Mouse (Mus musculus) cerebral cortex, adult 2 months (tissue): ENCODE results near the gene Safb2.

Source experiments
- WGBS: fragments of 180-500 bp; shearing (Covaris S2); methylation state at CpG from one replicate; pipeline ENCODE4 v1.1.7; 2018; 5-methylcytosine and 5-hydroxymethylcytosine counted together

Safb2 gene

DNA sequence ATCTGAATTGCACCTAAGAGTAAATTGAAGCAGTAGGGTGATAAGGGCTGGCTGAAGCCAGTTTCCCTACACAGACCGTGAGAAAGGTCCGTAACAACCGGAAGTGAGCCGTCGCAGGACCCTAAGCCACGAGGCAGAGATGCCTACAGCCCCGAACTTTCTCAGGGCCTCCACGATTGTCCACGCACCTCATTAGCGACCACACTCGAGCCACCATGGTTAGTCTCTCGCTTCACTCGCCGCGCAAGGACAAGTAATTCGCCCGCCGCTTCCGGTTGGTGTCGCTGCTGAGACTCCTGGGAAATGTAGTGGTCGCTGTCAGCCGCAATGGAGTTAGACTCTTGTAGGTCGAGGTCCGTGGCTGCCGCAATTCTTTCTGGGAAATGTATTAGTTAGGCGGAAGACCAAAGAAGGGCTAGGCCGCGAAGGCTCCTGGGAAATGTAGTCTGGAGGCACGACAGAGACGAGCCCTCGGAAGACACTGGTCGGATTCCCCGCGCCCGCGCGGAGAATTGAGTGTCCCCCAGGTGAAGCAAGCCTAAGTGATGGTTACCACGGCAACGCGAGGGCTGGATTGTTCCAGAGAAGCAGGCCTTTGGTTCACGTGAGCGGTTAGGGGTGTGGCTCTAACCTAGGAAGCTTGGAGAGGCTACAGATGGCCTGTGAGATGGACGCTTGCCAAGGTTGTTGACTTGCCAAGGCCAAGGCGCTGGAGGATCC, 25.2 kb upstream of the Safb2 start, which contains the start of gene 2410015M20Rik:
TSS of gene 2410015M20Rik (minus strand) at position 320 of the 720 bp plus-strand sequence.
- under 1% methylated on average over 44 of the region's 44 CpGs for WGBS

DNA sequence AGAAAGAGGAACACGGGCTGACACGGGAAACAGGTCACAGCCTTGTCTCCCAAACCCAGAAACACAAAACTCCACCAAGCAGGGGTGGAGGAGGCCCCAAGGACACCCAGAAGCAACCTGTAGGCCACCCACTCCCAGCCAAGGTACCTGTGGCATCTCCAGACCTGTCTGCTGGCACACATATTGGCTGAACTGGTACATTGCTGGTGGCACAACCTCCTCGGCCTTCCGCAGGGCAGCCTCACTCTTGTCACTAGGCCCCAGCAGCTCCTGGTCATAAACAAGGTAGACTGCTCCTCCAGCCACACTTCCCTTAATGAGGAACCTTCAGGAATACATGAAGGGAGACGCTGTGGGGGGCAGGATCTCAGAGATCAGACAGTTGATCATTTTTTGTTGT, 24.3 kb upstream of the Safb2 start:
- WGBS = 47% methylated on average over 5 of the region's 5 CpGs

DNA sequence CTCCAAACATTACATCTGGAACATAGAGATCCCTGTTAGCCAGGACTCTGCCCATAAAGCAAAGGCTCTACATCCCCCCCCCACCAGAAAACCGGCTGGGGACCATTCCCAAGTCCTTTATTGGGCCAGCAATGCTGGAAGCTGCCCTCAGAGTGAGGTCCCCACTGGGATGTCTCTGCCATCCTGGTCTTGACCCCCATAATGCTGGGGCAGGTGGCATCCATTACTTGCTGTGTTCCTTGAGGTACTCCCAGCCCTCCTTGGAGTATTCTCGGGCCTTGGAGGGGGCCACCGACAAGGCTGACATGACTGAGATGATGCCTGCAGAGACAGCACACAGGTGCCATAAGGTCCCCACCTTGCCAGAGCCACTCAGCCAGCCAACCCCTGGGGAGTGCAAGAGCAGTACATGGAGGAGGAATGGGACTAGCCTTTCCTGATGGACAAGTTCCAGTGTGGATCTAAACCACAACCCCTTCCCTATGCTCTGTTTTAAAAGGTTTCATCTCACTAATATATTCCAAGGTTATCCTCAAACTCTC, 23.2 kb upstream of the Safb2 start:
- 69% methylated on average over 3 of the region's 3 CpGs for WGBS

DNA sequence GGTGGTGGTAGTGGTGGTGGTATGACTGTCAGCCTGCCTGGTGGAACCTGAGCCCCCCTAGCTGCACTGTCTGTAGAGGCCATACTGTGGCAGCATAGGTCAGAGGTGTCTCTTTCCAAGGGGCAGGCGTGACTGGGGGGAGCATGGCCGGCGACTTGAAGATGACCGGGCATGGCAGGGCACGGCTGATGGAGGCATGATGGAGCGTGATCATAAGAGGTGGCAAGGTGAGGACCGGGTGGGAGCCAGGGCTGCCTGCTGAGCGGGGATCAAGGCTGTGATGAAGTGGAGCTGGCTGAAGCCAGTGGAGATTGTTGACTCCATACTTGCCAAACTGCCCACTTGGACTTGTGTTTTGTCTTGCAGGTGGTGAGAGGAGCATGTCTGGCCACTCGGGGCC, 21.0 kb upstream of the Safb2 start:
- WGBS = 85% methylated on average over 9 of the region's 9 CpGs

DNA sequence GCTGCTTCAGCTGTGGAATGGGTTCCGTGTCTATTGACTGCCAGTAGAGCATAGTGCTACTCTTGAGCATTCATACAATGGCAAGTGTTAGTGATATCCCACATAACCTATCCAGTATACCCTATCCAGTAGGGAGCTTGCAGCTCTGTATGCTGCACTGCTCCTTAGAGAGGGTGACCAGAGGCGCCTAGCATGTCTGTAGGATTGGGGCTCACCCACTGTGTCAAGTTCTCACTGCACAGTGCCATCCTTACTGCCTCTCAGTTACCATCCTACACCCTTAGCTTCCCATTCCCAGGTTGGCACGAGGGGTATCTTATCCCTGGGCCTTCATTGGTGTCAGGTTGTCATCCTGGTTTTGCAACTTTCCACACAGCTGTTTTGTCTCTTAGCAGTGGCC, 20.0 kb upstream of the Safb2 start:
- WGBS = 83% methylated on average over 3 of the region's 3 CpGs

DNA sequence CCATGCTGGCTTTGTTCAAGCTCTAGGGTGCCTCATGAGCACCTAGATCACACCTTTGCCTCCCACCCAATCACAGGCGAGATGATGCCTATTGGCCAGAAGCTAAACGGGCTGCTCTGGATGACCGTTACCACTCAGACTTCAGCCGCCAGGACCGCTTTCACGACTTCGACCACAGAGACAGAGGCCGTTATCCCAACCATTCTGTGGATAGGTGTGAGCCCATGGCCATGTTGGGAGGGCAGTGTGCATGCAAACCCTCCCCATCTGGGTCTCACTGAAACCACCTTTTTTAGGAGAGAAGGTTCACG, 19.6 kb upstream of the Safb2 start:
- WGBS = 83% methylated on average over 9 of the region's 9 CpGs

DNA sequence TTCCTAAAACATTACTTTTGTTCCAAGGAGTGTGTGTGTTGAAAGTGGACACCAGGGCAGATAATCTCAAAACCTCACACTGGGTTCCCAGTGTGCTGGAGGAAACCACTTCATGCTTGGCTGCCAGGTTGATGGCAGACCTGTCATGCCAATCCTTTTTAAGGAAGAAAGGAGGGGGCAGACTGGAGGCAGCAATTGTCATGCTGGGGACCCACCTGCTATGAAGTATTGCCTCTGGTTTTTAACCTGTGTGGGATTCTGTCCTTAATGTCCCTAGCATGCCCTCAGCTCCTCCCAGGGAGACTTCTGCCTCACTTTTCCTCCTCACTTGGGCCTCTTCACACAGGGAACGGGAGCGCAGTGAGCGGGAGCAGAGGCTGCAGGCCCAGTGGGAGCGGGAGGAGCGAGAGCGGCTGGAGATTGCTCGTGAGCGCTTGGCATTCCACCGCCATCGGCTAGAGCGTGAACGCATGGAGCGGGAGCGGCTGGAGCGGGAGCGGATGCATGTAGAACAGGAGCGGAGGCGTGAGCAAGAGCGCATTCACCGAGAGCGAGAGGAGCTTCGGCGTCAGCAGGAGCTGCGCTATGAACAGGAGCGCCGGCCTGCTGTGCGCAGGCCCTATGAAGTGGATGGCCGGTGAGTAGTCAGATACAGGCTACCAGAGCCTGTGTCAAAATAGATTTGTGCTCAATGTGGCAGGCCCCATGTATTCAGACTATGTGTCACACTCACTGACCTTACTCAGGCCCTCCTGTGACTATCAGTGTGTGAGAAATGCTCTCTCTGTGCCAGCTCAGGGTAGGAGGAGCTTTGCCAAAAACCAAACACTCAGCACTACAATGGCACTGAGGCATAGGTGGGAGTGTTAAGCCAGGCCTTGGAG, 19.0 kb upstream of the Safb2 start:
- WGBS = 93% methylated on average over 28 of the region's 28 CpGs

DNA sequence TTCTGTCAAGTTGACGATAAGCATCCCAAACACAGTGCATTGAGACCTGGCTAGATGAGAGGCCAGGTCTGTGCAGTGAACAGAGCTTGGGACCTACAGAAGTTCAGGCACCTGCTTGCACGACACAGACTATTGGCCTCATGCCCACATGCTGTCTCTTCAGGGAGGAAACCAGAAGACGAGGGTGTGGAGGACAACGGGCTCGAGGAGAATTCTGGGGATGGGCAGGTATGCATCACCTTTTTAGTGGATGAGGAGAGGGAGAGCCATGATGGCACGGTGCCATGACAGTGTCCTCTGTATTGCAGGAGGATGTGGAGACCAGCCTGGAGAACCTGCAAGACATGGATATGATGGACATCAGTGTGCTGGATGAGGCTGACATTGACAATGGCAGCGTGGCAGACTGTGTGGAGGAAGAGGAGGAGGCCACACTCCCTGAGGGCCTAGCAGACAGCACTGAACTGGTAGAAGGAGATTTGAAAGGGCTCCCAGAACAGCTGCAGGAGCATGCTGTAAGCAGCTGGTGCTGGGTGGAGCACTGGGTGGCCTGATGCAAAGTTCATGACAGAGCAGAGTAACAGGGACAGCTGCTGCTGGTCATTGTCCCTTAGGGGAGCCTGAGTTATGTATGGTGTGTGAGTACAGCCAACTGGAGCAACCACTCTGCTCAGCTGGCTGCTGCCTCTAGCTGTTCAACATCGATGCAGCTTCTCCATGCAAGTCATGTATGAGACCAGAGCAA, 9.3 kb upstream of the Safb2 start:
- 59% methylated on average over 8 of the region's 8 CpGs for WGBS

DNA sequence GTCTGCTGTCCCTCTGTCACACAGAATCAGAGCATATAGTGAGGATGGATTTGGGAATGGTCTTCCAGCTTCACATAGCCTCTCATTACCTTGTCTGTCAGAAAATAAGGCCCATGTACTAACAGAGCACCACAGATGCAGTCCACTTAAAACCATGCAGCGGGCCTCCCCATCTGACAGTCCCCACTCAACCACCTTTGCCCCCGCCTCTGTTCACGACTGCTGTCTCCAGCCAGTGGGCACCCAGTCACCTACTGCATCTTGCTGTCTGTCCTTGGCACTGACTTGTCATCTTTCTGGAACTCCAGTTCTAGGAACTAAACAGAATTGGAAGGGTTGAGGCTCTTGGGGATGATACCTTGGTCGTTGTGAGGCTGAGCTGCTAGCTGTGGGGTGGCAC, 4.5 kb upstream of the Safb2 start:
- 90% methylated on average over 4 of the region's 4 CpGs for WGBS

DNA sequence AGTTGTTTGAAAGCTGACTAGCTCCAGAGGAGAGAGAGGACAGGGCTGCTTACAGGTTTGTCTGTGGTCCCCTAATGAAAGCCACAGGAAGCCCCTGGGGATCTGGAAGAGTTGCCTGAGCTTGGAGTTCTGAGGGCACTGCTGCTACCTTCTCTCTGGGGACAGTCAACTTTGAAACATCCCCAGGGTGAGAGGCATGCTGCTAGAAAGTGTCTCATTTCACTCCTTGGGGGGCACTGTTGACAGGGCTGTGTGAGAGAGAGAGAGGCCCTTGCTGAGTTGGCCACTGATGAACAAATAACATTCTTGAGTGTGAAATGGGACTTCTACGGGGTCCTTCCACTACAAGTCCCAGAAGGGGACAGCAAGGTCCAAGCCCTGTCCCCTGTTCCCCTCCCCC, 3.4 kb upstream of the Safb2 start:
- 59% methylated on average over 1 of the region's 1 CpGs for WGBS

DNA sequence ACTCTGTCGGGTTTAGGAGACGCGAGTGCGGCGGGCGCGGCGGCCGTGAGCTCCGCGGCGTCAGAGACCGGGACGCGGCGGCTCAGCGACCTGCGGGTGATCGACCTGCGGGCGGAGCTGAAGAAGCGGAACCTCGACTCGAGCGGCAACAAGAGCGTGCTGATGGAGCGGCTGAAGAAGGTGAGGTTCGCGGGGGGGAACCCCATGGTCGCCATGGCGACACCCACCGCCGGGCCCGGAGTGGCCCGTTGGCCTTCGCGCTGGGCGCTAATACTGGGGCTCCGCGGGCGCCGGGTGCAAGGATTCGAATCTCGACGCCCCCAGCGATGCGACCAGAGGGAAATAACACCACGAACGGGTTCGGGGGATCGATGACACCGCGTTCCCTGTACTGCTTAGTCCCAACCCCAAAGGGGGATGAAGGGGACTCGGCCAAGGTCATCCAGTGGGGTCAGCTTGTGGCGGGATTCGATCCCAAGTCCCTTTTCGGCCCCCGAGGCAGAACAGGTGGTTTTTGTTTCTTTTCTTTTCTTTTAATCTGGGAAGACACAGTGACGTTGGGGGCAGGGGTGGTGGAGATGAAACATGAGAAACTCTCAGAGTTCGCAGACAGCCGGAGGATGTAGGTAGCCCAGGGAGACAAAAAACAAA, 911 bp upstream of the Safb2 start:
- whole genome bisulfite sequencing = under 1% methylated on average over 61 of the region's 61 CpGs

DNA sequence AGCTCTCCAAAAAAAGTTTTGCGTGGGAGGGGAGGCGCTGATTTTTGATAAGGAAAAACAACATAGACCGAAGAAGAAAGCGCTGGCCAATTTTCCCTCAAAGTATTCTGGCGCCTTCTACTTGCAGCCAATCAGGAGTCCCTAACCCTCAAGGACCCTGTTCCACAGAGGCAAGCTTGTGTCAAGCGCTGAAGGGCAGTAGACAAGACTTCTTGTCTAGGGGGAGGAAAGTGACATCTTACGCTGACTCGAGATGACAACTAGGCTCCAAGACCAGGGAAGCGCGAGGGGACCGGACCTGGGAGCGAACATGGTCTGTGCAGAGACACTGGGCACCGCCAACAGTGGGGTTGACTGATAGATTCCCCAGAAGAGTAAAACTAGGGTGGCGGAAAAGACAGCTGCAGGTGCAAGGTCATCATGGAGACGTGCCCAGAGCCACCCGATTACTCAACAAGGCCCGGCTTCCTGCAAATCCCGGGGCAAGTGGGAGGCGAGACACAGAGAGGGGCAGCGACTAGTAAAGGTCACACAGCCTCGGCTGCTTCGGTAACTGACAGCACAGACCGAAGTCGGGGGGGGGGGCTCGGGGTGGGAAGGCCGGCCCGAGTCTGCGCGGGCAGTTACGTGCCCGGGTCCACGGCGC, 651 bp downstream of the Safb2 start:
- WGBS = 1% methylated on average over 33 of the region's 33 CpGs

DNA sequence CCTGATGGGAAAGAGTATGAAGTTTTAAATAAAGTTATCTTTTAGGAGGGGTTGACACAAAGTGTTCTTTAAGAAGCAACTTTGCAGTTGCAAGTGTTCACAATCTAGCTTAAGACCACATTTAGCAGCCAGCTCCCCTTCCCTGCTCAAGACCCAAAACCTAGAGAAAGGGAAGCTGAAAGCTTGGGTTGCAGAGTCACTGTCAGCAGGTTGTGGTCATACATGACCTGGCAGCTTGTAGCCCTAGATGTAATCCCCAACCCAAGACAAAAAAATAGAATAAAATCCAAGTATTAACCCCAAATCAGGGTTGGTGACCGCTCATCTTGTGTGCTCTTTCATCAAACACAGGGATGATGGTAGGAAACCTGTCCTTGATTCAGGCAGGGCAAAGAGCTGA, 1.3 kb downstream of the Safb2 start:
- 59% methylated on average over 1 of the region's 1 CpGs for WGBS

DNA sequence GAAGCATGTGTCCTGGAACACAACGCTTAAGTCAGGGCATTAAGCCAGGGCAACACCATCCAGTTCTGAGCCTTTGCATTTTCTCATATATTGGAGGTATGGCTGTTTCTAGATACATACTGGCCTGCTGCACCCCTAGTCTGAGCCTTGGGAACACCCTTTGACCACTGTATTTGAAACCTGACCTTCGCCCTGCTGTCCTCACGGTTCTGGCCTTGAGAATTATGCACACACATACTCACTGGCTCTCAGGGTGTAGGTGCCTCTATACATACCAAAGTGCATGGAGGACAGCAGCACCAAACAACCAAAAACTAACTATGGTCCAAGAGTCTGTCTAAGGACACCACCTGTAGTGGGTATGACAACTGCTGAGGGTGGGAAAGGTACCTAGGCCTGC, 11.4 kb downstream of the Safb2 start:
- 78% methylated on average over 3 of the region's 3 CpGs for WGBS

DNA sequence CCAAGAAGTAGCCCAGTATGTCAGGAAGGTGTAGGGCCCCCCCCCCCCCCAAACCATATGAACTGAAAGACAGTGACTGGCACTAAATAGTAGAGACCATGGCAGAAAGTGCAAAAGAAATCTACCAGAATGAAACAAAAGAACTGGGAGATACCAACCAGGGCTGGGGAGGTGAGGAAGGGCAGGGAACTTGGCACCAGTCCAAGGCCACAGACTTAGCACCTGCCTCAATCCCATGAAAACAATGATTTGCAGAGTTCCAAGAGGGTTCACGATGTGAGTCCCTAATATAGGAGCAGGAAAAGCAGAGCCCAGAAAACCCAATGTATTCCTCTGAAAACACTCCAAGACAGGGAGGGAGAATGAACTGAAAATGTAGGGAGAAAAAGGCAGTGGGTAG, 12.2 kb downstream of the Safb2 start:
- 12% methylated on average over 1 of the region's 1 CpGs for WGBS

DNA sequence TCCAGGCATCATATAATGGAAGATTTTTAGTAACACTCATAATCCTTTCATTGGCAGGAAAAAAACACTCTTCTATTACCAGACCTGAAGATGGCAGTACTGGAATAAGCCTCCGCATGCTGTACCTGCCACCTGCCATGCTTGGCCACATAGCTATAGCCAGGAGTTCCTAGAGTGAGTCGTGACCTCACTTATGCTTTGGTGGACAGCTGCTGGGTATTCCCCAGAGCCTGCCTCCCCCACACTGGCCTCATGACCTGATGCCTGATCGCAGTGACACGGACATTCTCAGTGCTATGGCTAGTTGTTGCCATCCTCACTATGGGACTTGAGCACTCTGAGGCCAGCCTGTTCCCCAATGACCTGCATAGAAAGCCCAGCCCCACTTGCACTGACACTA, 14.1 kb downstream of the Safb2 start:
- WGBS = 77% methylated on average over 4 of the region's 4 CpGs

DNA sequence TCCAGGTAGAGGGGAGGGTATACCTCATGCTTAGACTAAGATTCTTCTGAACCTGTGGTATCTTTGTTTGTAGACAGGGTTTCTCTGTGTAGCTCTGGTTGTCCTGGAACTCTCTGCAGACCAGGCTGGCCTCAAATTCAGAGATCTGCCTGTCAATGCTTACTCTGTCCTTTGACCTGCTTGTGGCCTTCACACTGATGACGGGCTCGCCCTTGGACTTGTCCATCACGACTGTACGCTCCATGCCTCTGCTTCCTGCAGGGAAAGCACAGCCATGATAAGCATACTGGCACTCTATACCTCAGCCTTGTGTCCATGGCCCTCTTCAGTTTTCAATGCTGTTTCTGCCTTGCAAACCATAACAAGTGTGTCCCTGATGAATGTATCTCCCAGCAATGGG, 17.0 kb downstream of the Safb2 start:
- WGBS = 96% methylated on average over 4 of the region's 4 CpGs

DNA sequence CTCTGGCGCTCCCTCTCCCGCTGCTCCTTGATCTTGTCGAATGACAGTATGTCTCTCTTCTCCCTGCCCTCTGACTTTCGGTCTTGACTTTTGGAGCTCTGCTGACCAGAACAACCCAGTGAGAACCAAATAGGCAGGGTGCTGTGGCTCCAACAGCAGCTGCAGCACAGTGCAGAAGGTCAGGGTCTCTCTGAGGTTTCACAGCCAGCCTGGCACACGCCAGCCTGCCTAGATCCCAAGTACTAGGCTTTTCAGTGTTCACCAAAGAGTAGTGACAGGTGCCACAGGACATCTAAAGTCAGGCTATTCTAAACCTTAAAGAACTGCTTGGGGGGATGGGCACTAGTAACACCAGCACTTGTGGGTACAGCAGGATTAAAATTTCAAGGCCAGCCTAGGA, 17.5 kb downstream of the Safb2 start:
- WGBS = 92% methylated on average over 5 of the region's 5 CpGs

DNA sequence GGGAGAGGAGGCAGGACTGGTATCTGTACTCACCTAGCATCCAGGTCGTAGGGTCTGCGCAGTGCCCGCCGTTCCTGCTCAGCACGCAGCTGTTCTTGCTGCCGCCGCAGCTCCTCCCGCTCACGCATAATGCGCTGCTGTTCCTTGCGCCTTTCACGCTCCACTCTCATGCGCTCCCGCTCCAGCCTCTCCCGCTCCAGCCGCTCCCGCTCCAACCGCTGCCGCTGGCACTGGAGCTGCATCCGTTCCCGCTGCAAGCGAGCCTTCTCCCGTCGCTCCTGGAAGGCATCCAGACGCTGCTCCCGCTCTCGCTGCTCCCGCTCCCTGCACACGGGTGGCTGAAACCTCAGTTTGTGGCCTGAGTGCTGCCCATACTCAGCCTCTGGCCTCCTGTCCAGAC, 18.1 kb downstream of the Safb2 start:
- whole genome bisulfite sequencing = 80% methylated on average over 29 of the region's 29 CpGs

DNA sequence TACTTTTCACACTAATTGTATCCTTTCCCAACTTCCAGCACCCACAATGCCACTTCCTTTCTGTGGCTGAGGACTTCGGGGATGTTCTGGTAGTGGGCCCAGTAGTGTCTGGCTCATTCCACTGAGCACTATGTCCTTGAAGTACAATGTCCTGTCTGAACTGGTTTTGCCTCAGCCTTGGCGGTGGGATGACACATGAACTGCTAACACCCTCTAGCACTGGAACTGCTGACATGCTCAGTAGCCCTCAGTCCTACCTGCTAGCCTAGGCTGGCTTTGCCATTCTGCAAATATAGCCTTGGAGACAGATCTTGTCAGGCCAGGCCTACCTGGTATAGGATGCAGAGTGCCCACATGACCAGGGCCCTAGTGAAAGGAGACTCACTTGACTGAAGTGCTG, 22.5 kb downstream of the Safb2 start:
- WGBS = 86% methylated on average over 2 of the region's 2 CpGs

DNA sequence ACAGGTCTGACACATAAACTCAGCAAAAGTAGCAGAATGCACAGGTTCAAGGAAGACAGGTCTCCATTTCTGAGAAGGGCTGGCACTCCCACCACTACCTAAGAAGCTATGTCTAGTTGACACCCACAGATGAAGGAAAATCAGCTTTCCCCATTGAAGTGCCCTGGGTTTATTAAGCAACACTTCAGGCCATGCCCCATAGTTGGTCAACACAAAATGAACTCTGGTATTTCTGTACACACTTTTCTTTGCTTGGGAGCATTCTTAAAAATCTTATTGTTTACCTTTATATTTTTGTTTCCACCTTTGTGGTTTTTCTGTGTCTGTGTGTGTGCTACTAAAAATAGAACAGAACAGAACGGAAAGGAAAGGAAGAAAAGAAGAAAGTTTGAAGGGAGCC, 24.3 kb downstream of the Safb2 start:
- 39% methylated on average over 1 of the region's 1 CpGs for WGBS
